Mouse (Mus musculus): Measurements from ENCODE around the gene Ppp1r3d. TPM values are rescaled to one million over a fixed set of nuclear protein-coding genes. Genes with fewer than 3 reads are reported as not detected.

Ppp1r3d gene
- polyA plus RNA-seq, 1 experiment: 4.1 TPM

GRCm38 (mm10) chr2:178413481-178414260 lies 601 bp downstream of the Ppp1r3d start:
- TF ChIP-seq CTCF (IDR thresholded peaks at IDR 0.05; ENCODE audit: borderline replicate concordance, insufficient read depth, low read depth, low read length): no peak
- H3K4me1 ChIP-seq (ENCODE audit: control insufficient read depth, insufficient read depth, low read length): peaks cover 6% of the 10 kb centered on the region
- peak; percentile 46 to 55 for DNase-seq
- 19% methylated on average over 75 of the region's 75 CpGs for WGBS
- no peaks in the 10 kb centered on the region for H3K27me3 ChIP-seq (ENCODE audit: control insufficient read depth, insufficient read depth, low read length)
- H3K4me3 ChIP-seq (replicated peaks; ENCODE audit: insufficient read depth, low read depth, low read length): peak overlapping the region; percentile 58
- no peak overlapping the region for H3K27ac ChIP-seq (ENCODE audit: insufficient read depth, low read length)

- TF ChIP-seq POLR2A (IDR thresholded peaks at IDR 0.05; ENCODE audit: borderline replicate concordance, insufficient read depth, low read length): no peak
- TF ChIP-seq CTCF (IDR thresholded peaks at IDR 0.05; ENCODE audit: borderline replicate concordance, insufficient read depth, low read depth, low read length): no peak
- Histone ChIP-seq H3K27me3 (ENCODE audit: control insufficient read depth, insufficient read depth, low read length) (no peaks in the 10 kb centered on the region), H3K27ac (ENCODE audit: insufficient read depth, low read length) (no peak overlapping the region), H3K4me3 (replicated peaks; ENCODE audit: insufficient read depth, low read depth, low read length) (peak overlapping the region; percentile 2), H3K4me1 (ENCODE audit: control insufficient read depth, insufficient read depth, low read length) (peaks cover 6% of the 10 kb centered on the region)
- 63% methylated on average over 13 of the region's 13 CpGs for WGBS
- DNase-seq: no peak
Observed at GRCm38 (mm10) chr2:178413081-178413480, 1.2 kb downstream of the Ppp1r3d start.

- TF ChIP-seq CTCF (IDR thresholded peaks at IDR 0.05; ENCODE audit: borderline replicate concordance, insufficient read depth, low read depth, low read length): no peak
- no peak for TF ChIP-seq POLR2A (IDR thresholded peaks at IDR 0.05; ENCODE audit: borderline replicate concordance, insufficient read depth, low read length)
- Histone ChIP-seq H3K4me1 (ENCODE audit: control insufficient read depth, insufficient read depth, low read length) (peaks cover 6% of the 10 kb centered on the region), H3K27ac (ENCODE audit: insufficient read depth, low read length) (no peak overlapping the region; the same call in 1 of the 2 replicates), H3K4me3 (replicated peaks; ENCODE audit: insufficient read depth, low read depth, low read length) (no peak overlapping the region), H3K27me3 (ENCODE audit: control insufficient read depth, insufficient read depth, low read length) (no peaks in the 10 kb centered on the region)
- 40% methylated on average over 6 of the region's 6 CpGs for WGBS
- peak in 1 of 2 experiments; percentile 18 for DNase-seq
Observed at GRCm38 (mm10) chr2:178412598-178412997, 1.7 kb downstream of the Ppp1r3d start.

GRCm38 (mm10) chr2:178410286-178410685 lies 4.0 kb downstream of the Ppp1r3d start:
- TF ChIP-seq CTCF (IDR thresholded peaks at IDR 0.05; ENCODE audit: borderline replicate concordance, insufficient read depth, low read depth, low read length) (no peak), POLR2A (IDR thresholded peaks at IDR 0.05; ENCODE audit: borderline replicate concordance, insufficient read depth, low read length) (no peak)
- Histone ChIP-seq H3K27me3 (ENCODE audit: control insufficient read depth, insufficient read depth, low read length) (no peaks in the 10 kb centered on the region), H3K4me1 (ENCODE audit: control insufficient read depth, insufficient read depth, low read length) (peaks cover 5% of the 10 kb centered on the region), H3K27ac (ENCODE audit: insufficient read depth, low read length) (no peak overlapping the region), H3K4me3 (replicated peaks; ENCODE audit: insufficient read depth, low read depth, low read length) (no peak overlapping the region)
- WGBS: 63% methylated on average over 6 of the region's 6 CpGs
- DNase-seq: no peak

GRCm38 (mm10) chr2:178409024-178409423 lies 5.2 kb downstream of the Ppp1r3d start:
- no peak for DNase-seq
- Histone ChIP-seq H3K4me3 (replicated peaks; ENCODE audit: insufficient read depth, low read depth, low read length) (no peak overlapping the region), H3K27ac (ENCODE audit: insufficient read depth, low read length) (no peak overlapping the region), H3K4me1 (ENCODE audit: control insufficient read depth, insufficient read depth, low read length) (peaks cover 3% of the 10 kb centered on the region; the same call in 1 of the 2 replicates), H3K27me3 (ENCODE audit: control insufficient read depth, insufficient read depth, low read length) (no peaks in the 10 kb centered on the region)
- WGBS: 71% methylated on average over 1 of the region's 1 CpGs
- no peak for TF ChIP-seq POLR2A (IDR thresholded peaks at IDR 0.05; ENCODE audit: borderline replicate concordance, insufficient read depth, low read length)
- TF ChIP-seq CTCF (IDR thresholded peaks at IDR 0.05; ENCODE audit: borderline replicate concordance, insufficient read depth, low read depth, low read length): no peak

- TF ChIP-seq CTCF (IDR thresholded peaks at IDR 0.05; ENCODE audit: borderline replicate concordance, insufficient read depth, low read depth, low read length) (0 out of 2 replicates have a peak, but pooled peaks have one; percentile 1), POLR2A (IDR thresholded peaks at IDR 0.05; ENCODE audit: borderline replicate concordance, insufficient read depth, low read length) (no peak)
- DNase-seq: no peak
- no peak within 1 kb of the TSS for H3K4me3 ChIP-seq (replicated peaks; ENCODE audit: insufficient read depth, low read depth, low read length)
- H3K27ac ChIP-seq (ENCODE audit: insufficient read depth, low read length): no peak within 1 kb of the TSS
- WGBS: 86% methylated on average over 52 of the region's 52 CpGs
- no peaks in the 10 kb centered on the region for H3K4me1 ChIP-seq (ENCODE audit: control insufficient read depth, insufficient read depth, low read length)
- no peaks in the 10 kb centered on the region for H3K27me3 ChIP-seq (ENCODE audit: control insufficient read depth, insufficient read depth, low read length)
Observed at GRCm38 (mm10) chr2:178407053-178407815, 7.0 kb downstream of the Ppp1r3d start, which contains the start of gene Sycp2. Gene Sycp2, minus strand, starts transcription at chr2:178407685.

Other genes starting within 250 kb of the Ppp1r3d start
- 0.34 and 0.40 TPM in 2 replicates for gene Sycp2, start 6.8 kb downstream of the Ppp1r3d start, polyA plus RNA-seq (2012; rRNA removed)
- 19.8 and 20.9 TPM in 2 replicates for gene Fam217b, start 52 bp upstream of the Ppp1r3d start, polyA plus RNA-seq (2012; rRNA removed)
- gene Cdh26, start 16.1 kb upstream of the Ppp1r3d start, polyA plus RNA-seq (2012; rRNA removed): 0.03 and 0.21 TPM in 2 replicates